Comparison of ENCODE assay signal across 27 mouse cellular contexts in genomic region chrX:93968444-93968843, GRCm38 (mm10). TPM values are rescaled to one million over a fixed set of nuclear protein-coding genes. Genes with fewer than 3 reads are reported as not detected.
"Had no signal": no experiment of that assay in that cellular context is flagged by ENCODE, and none has a peak within 500 bp of the region (broad histone marks: within the 10 kb centered on the region; RNA-seq: fewer than 3 reads in every experiment).

Gene AU015836 (plus strand): TSS chrX:93968659.

- H3K4me3 ChIP-seq: layer of hippocampus, adult 2 months; lung, embryonic 15.5 days had no signal

- H3K9me3 ChIP-seq: lung, embryonic 15.5 days had no signal

- H3K27ac ChIP-seq: layer of hippocampus, adult 2 months; liver, embryonic 14.5 days; lung, embryonic 15.5 days had no signal

- H3K9ac ChIP-seq: liver, embryonic 14.5 days; lung, embryonic 15.5 days had no signal

- H3K4me1 ChIP-seq: lung, embryonic 15.5 days had no signal

- H3K4me2 ChIP-seq: liver, embryonic 11.5 days; lung, embryonic 15.5 days; midbrain, embryonic 11.5 days had no signal

- H3K36me3 ChIP-seq: lung, embryonic 15.5 days had no signal

- H3K27me3 ChIP-seq: lung, embryonic 15.5 days had no signal

- DNase-seq: kidney, adult 11 months; kidney, adult 8-10 months; kidney, postnatal 14 days; layer of hippocampus, adult 9-11 months; lung, adult 18-20 months; lung, postnatal 14 days; lung, postnatal 4 days; midbrain, embryonic 14.5 days; thymus, postnatal 36 days had no signal

RNA-seq across cellular contexts. Expression of gene AU015836, which starts in this region (rescaled TPM):
- total RNA-seq: layer of hippocampus, adult 2 months; layer of hippocampus, postnatal 25 days; left cerebral cortex, adult 18-20 months; left cerebral cortex, postnatal 36 days; megakaryocyte progenitor cell, adult 5-6 weeks; megakaryocyte-erythroid progenitor cell, adult 5-6 weeks; midbrain, postnatal 0 days had no signal
- polyA plus RNA-seq: large intestine, adult 2 months; lung, embryonic 15.5 days; midbrain, embryonic 14.5 days; midbrain, postnatal 0 days; neural tube, embryonic 11.5 days; neural tube, embryonic 14.5 days; small intestine, adult 2 months; spleen, adult 2 months; thymus, postnatal 0 days; urinary bladder, adult 2 months had no signal
